Mouse (Mus musculus) CD4-positive, CD25-positive, alpha-beta regulatory T cell, adult 4 months (primary cell): ENCODE data around the gene Olfr532. TPM values are rescaled to one million over a fixed set of nuclear protein-coding genes. Genes with fewer than 3 reads are reported as not detected.
"Not testable (repeated sequence)": the region's sequence is repeated elsewhere in the genome, so short reads cannot be mapped to it uniquely, and the experiment has no call there.

ENCODE experiments used
- ATAC-seq: one replicate; pipeline ENCODE4 v1.8.0; 2017
- polyA plus RNA-seq, 2 experiments: library from polyadenylated mRNA; unstranded; fragments of 100-300 nt; shearing (Covaris generic); gene quantifications; one replicate each; pipeline ENCODE4 v1.2.1; 2017

The Olfr532 gene
- not detected for polyA plus RNA-seq

DNA sequence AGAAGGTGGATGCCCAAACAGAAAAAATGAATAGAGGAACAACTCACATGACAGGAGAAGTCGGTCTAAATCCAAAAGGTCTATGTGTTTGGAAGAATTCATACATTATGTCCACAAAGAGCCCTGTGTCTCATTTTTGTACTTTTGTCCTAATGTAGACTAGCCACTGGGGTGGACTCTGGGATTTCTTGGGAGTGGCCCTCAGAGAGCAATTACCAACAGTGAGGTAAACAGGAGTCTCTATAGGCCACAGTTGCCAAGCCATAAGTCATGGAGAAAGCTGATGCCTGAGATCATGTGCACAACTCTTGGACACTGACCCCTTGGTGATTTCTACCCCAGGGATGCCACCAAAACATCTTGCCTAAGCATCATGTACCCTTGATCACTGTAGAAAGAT is at the start of gene Olfr532:
TSS of gene Olfr532 (minus strand) at position 101 of the 400 bp plus-strand sequence.
- ATAC-seq: no peak

DNA sequence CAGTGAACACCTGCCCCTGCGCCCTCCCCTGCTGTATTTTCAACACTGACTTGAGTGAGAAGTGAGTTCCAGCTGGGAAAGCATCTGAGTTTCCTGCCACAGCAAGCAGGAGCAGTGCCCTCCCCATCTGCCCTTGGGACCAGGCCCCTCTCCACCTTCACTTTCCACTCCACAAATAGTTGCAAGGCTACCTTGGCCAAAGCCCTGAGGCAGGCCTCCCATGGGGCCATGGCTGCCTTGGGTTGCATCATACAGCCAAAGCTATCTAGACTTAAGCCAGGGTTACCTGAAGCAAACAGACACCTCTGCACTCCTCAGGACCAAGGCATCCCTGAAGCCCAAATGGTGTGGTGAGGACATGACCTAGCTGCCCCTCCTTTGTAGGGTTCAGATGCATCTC is 41.6 kb upstream of the Olfr532 start, which contains the start of gene Olfr533:
TSS of gene Olfr533 (plus strand) at position 301 of the 400 bp plus-strand sequence.
- ATAC-seq: not testable (repeated sequence)

DNA sequence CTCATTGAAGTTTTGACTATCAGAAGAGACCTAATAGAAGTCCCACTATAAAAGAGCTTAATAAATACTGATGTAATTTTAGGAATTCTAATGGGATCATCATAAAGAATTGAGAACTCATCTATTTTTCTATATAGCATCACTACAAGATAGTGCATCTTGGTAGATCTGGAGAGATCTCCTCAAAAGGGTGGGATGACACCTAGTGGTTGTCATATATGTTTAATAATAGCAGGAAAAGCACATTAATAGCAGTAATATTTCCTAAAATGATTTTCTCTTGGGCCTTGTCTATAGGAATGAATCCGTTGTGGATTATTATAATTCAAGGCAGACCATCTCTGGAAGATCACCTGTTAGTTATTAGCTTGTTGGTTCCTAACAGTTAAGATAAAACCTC is 21.7 kb upstream of the Olfr532 start:
- no peak for ATAC-seq

DNA sequence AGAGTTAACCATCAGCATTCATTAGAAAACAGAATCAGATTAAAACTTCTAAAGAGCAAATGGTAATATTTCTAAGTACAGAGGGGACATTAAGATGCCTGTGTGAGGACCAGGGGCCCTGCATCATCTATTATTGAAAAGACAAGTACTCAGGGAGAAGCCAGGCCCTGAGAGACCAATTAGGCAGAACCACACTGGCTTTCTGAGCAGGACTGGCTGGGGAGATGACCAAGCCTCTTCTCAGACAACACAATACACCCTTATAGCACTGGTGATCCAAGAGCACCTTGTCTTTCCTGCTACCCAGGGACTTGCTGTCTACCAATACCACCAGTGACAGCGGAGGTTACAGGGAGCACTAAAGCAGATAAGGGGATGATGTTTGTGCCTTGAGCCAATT is 18.6 kb downstream of the Olfr532 start, which contains the start of gene Olfr531:
TSS of gene Olfr531 (minus strand) at position 101 of the 400 bp plus-strand sequence.
- no peak for ATAC-seq

DNA sequence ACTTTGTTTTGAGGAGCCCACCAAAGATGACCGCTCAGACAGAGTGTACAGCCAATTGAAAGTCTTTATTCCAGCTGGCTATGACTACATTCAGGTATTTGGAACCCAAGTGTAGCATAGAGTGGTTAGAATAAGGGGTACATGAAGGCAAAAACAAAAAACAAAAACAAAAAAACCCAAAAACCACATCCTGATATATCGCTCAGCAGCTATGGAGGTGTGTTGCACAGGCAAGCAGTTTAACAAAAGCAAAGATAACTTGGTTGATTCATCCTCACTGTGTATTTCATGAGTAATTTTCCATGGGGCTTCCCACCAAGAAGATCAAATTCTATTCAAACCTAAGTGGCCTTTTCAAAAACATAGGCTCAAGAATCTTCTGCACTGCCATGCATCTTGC is 44.5 kb downstream of the Olfr532 start:
- ATAC-seq: peak; percentile 67

DNA sequence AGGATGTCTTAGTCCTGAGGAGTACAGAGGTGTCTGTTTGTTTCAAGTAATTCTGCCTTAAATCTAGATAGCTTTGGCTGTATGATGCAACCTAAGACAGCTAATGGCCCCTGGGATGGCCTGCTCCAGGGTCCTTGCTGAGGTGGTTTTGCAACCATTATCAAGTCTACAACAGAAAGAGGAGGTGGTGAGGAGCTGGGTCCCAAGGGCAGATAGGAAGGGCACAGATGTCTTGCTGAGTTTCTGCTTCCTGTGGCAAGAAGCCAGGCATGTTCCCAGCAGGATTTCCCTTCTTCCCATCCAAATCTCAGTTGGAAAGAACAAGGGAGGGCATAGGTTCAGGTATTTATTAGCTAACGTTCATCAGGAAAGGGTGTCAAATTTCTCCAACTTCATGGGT is 45.2 kb downstream of the Olfr532 start, which contains the start of gene Olfr530:
TSS of gene Olfr530 (minus strand) at position 101 of the 400 bp plus-strand sequence.
- no peak for ATAC-seq

DNA sequence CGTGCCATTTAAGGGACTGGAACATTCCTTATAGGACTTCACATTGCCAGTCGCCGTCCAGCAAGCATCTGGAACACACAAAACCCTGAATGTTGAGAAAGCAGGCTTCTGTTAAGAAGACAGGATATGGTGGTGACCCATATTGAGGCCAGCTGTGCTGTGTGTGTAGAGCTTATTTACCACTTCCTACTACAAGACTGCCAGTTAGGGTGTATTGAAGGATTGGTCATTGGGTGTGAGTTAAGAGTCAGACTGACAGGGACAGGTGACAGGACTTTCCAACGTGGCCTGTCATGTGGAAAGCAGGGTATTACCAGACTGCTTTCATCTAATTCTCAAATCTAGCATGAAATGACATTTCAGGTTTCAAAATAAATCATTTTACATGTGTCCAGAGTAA is 47.1 kb downstream of the Olfr532 start:
- peak; percentile 78 for ATAC-seq

Other genes starting within 250 kb of the Olfr532 start
- gene Olfr523, start 248.4 kb downstream of the Olfr532 start, polyA plus RNA-seq: not detected
- gene Olfr524, start 215.7 kb downstream of the Olfr532 start, polyA plus RNA-seq: not detected
- gene Cd163l1, start 203.4 kb downstream of the Olfr532 start, polyA plus RNA-seq: not detected
- gene 5830411N06Rik, start 174.4 kb downstream of the Olfr532 start, polyA plus RNA-seq: under 1 TPM; 0.25 to 0.66 TPM
- under 1 TPM; 0.20 to 0.35 TPM for gene Olfr525, start 100.8 kb downstream of the Olfr532 start, polyA plus RNA-seq
- gene Olfr527, start 87.6 kb downstream of the Olfr532 start, polyA plus RNA-seq: not detected
- gene Olfr60, start 60.0 kb downstream of the Olfr532 start, polyA plus RNA-seq: under 1 TPM; 0.37 to 0.63 TPM
- under 1 TPM in 1 of 2 experiments, not detected in 1; 0.31 TPM for gene Olfr530, start 45.3 kb downstream of the Olfr532 start, polyA plus RNA-seq
- gene Olfr531, start 18.7 kb downstream of the Olfr532 start, polyA plus RNA-seq: not detected
- not detected for gene Olfr533, start 41.7 kb upstream of the Olfr532 start, polyA plus RNA-seq
- not detected for gene Olfr535, start 62.6 kb upstream of the Olfr532 start, polyA plus RNA-seq
- not detected for gene Olfr536, start 85.8 kb upstream of the Olfr532 start, polyA plus RNA-seq
- gene Olfr538, start 146.2 kb upstream of the Olfr532 start, polyA plus RNA-seq: not detected
- gene Olfr46, start 179.6 kb upstream of the Olfr532 start, polyA plus RNA-seq: not detected
- not detected for gene Olfr61, start 207.3 kb upstream of the Olfr532 start, polyA plus RNA-seq
- not detected for gene Olfr53, start 224.8 kb upstream of the Olfr532 start, polyA plus RNA-seq
- under 1 TPM in 1 of 2 experiments, not detected in 1; 0.06 TPM for gene Olfr539, start 238.3 kb upstream of the Olfr532 start, polyA plus RNA-seq